Mouse (Mus musculus) adrenal gland, adult 8-10 months (tissue): ENCODE measurements at regions not wholly inside any gene's neighbourhood (a gene's known extent, or its start where the extent isn't known, plus 50 kb on each side); places are given as distances from the start of the nearest gene placed in this dataset.
"Not testable (repeated sequence)": the region's sequence is repeated elsewhere in the genome, so short reads cannot be mapped to it uniquely, and the experiment has no call there.

Experiments
- DNase-seq: peaks from one replicate; pipeline ENCODE4 v3.0.0; 2022

GRCm38 (mm10) chr11:40510325-40511239 lies 184.4 kb downstream of the Mat2b start:
- DNase-seq, result no peak

- no peak for DNase-seq
Observed at GRCm38 (mm10) chr11:40491599-40491998, 203.4 kb downstream of the Mat2b start.

GRCm38 (mm10) chr11:40478171-40478570 lies 216.8 kb downstream of the Mat2b start:
- not testable (repeated sequence) for DNase-seq

- no peak for DNase-seq
Observed at GRCm38 (mm10) chr11:40477294-40477693, 217.7 kb downstream of the Mat2b start.

- DNase-seq, result no peak
Observed at GRCm38 (mm10) chr11:40469080-40469705, 225.8 kb downstream of the Mat2b start.

- DNase-seq, result no peak
Observed at GRCm38 (mm10) chr11:40456571-40456970, 238.4 kb downstream of the Mat2b start.

GRCm38 (mm10) chr11:40454994-40455393 lies 240.0 kb downstream of the Mat2b start:
- not testable (repeated sequence) for DNase-seq

GRCm38 (mm10) chr11:40446846-40447245 lies 248.2 kb downstream of the Mat2b start:
- DNase-seq, result no peak

GRCm38 (mm10) chr11:40434002-40434401 lies 261.0 kb downstream of the Mat2b start:
- DNase-seq, result no peak

- no peak for DNase-seq
Observed at GRCm38 (mm10) chr11:40428858-40429257, 266.1 kb downstream of the Mat2b start.

- no peak for DNase-seq
Observed at GRCm38 (mm10) chr11:40424316-40424715, 270.7 kb downstream of the Mat2b start.

- DNase-seq, result no peak
Observed at GRCm38 (mm10) chr11:40407571-40407970, 287.4 kb downstream of the Mat2b start.

- DNase-seq, result no peak
Observed at GRCm38 (mm10) chr11:40402249-40402648, 292.8 kb downstream of the Mat2b start.

GRCm38 (mm10) chr11:40397453-40398104 lies 297.4 kb downstream of the Mat2b start:
- DNase-seq, result no peak

GRCm38 (mm10) chr11:40395331-40395730 lies 299.7 kb downstream of the Mat2b start:
- no peak for DNase-seq

GRCm38 (mm10) chr11:40394864-40395266 lies 300.1 kb downstream of the Mat2b start:
- no peak for DNase-seq

GRCm38 (mm10) chr11:40394283-40394758 lies 300.7 kb downstream of the Mat2b start:
- no peak for DNase-seq

- no peak for DNase-seq
Observed at GRCm38 (mm10) chr11:40380696-40381095, 314.3 kb downstream of the Mat2b start.

- DNase-seq, result no peak
Observed at GRCm38 (mm10) chr11:40371696-40372095, 323.3 kb downstream of the Mat2b start.

- no peak for DNase-seq
Observed at GRCm38 (mm10) chr11:40366573-40366972, 328.4 kb downstream of the Mat2b start.

- no peak for DNase-seq
Observed at GRCm38 (mm10) chr11:40362530-40363185, 332.3 kb downstream of the Mat2b start.
